Mouse (Mus musculus) thymus, adult 2 months (tissue): Measurements from ENCODE around the gene Gm9376.

Source experiments
- CTCF ChIP-seq: fragments of 200-500 bp; IDR thresholded peaks from 2 replicates; pipeline ENCODE4 v1.5.1; 2012; ENCODE audit warnings: mild to moderate bottlenecking, control low read depth, low read length, moderate library complexity, borderline replicate concordance; ENCODE audit not compliant: control insufficient read depth, poor library complexity, insufficient read depth; ENCODE audit errors: extremely low read depth
- POLR2A ChIP-seq: fragments of 200-500 bp; IDR thresholded peaks from 2 replicates; pipeline ENCODE4 v1.6.1; 2012; ENCODE audit warnings: mild to moderate bottlenecking, low read length, control low read depth, moderate library complexity; ENCODE audit not compliant: control insufficient read depth, poor library complexity, insufficient read depth; ENCODE audit errors: extremely low read depth

GRCm38 (mm10) chr14:118225911-118226310, 40.8 kb upstream of the Gm9376 start:
- no peak for TF ChIP-seq POLR2A
- no peak for TF ChIP-seq CTCF
